Mouse (Mus musculus) c-Kit-negative CD71-positive TER-119-positive erythroid progenitor cells, embryonic 14.5 days (primary cell): ENCODE results near the gene Ankdd1a.
A peak's percentile ranks its signal among the peaks of the same experiment; 100 is the strongest.

Experiments used
- DNase-seq: peaks from one replicate; pipeline ENCODE4 v3.0.0-alpha.2; 2013; ENCODE audit warnings: low read depth, low spot score

Ankdd1a gene

DNA sequence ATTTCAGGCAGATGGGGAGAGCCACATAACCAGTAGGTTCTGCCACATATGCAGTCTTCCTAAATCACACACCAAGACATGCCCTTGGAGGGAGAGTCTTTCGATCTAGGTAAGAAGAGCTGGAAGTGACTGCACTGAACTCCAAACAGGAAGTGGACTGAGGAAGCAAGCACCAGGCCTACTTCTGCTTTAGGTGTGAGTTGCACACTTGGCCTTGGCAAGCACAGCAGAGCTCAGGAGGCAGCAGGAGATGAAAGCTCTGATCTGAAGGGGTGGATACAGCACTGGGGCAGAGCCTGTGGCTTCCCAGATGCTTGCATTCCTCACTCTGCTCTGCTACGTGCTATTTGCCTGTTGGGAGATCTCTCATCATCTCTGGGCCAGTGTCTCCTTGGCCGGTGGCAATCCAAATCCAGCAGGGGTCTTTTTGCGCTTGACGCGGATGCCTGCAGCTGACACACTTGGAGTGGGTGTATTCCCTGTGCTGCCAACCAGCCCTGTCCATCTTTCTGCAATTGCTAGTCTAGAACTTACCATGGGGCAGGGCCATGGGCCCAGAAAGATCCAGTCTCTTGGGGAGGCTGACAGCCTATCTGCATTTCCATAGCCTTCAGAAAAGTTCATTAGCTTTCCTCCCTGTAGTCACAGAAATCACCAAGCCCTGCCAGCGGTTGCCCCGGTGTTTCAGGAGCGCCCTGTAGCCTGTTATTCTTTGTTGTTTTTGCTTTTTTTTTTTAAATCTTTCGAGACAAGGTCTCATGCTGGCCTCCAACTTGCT is 25.8 kb upstream of the Ankdd1a start:
- no peak for DNase-seq

DNA sequence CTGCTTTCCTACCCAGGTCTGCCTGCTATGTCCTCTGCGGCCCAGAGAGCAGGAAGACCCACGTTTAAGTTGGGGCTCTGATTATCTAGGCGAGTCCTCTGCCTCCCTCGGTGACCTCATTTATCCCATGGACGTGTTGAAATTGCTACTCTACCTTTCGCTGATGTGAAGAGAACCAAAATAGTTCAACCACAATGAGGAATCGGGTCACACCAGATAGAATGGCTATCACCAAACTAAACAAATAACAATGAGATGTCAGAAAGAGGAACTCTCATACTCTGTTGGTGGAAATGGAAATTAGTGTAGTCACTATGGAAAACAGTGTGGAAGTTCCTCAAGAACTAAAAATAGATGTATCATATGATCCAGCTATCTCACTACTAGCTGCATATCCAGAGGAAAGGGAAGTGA is 22.1 kb upstream of the Ankdd1a start:
- DNase-seq = no peak

DNA sequence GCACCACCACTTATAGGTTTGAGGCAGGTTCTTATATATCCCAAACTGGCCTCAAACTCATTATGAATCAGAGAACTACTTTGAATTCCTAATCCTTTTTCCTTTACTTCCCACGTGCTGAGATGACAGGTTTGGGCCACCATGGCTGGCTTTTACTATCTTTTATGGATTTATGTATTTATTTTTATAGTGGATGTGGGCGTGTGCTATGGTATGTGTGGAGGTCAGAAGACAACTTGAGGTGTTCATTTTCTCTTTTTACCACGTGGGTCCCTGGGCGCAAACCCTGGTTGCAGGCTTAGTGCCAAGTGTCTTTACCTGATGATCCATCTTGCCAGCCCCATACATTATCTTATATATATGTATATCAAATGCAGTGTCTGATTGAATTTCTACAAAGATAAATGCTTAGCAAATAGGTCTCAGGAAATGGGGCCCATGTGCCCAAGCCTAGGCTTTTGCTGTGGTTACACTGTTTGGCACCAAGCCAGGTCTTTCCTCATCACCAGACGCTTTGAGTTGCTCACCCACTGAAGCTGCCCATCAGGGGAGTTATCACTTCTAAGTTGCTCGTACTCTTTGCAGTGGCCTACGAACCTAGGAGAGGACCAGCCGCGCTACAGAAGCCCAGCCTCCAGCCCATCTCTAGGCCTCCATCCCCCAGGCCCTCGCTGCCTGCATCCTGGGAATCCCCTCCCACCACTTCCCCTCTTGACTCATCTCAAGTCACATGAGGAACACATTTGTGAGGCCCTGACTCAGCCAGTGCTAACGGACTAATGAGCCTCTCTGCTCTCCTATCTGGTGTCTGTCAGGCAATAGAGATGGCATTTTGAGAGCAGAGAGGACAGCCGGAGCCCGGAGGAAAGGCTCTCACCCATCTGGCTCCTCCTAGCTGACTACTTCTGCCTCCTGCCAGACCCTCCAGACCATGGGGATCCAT is 21.4 kb upstream of the Ankdd1a start:
- DNase-seq = no peak

DNA sequence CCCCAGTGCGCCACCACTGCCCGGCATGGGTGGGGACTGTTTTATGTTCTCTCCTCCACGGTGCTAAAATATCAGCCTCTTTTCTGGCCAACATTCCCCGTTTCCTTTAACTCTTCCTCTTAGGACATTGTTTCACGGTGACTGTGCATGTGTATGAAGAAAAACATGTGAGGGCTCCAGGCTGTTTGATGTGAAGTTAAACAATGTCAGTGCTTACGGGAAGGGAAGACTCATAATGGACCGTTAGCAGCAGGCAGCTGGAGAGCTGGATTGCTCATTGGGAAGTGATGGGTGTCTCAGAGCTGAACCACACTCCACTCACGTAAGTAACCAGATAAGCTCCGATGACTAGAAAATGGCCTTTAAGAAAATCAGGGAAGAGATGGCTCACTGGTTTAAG is 19.7 kb upstream of the Ankdd1a start:
- no peak for DNase-seq

DNA sequence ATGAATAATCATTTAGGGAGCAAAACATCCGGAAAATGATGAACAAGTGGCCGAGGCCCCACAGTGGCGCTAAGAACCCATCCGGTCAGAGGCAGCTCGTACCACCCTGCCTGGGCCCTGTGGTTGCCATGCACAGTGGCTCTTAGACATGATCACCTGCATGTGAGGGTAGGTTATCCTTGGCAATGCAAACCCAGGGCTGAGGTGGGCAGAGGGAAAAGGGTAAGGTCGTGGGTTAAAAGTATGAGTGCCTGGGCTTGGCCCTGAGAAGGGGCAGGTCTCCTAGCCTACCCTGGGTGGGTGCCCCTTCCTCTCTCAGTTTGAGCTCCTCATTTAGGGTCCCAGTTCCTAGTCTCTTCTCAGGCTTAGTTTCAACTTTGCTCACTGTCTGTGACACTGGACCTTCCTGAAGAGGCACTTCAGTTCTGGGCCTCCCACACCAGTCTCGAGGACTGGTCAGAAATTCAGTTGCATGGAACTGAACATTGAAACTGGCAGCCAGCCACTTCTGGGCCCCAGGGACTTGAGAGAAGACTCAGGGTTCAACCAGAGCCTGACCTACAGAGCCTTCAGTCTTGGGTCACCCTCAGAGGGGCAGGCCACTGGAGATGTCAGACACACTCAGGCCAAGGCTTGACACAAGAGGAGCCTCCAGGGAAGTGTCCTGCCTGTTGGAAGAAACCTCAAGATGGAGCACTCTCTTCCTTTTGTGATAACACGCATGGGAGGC is 18.1 kb upstream of the Ankdd1a start:
- no peak for DNase-seq

DNA sequence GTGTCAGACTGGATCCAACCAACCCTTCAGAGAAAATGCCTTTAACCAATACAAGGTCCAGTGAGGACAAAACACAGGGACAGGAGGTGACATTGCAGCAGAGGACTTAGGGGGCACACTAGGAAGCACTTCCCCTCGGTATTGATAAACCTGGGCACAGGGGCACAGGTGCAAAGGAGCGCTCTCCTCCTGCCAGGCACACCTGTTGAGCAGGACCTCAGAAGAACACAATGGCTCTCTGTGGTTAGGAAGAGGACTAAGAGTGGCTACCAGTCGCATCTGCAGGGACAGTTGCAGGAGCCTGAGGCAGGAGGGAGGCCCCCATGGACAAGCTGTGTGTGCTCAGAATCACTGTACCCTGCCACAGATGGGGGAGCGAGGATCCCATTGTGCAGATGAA is 16.5 kb upstream of the Ankdd1a start:
- DNase-seq = no peak

DNA sequence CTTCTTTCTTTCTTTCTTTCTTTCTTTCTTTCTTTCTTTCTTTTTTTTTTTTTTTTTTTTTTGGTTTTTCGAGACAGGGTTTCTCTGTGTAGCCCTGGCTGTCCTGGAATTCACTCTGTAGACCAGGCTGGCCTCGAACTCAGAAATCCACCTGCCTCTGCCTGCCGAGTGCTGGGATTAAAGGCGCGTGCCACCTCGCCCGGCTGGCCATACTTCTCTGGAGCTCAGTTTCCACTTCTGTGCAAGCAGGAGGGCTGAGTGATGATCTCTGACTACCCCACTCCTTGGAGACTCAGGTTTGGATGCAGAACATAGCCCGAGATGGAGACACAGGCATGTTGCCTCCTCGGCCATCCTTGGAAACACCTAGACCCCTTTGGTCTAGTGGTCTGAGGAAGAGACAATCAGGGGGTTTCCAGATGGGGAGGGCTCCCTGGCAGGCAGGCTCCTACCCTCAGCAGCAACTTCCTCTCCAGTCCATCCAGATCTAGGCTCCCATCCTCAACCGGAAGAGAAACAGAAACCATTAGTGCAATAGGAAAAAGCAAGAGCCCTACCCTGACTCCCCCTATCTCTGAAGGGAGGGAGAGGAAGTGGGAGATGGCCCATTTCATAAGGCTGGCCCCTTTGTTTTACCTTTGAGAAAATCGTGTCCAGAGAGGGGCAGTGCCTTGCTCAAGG is 15.9 kb upstream of the Ankdd1a start:
- no peak for DNase-seq

DNA sequence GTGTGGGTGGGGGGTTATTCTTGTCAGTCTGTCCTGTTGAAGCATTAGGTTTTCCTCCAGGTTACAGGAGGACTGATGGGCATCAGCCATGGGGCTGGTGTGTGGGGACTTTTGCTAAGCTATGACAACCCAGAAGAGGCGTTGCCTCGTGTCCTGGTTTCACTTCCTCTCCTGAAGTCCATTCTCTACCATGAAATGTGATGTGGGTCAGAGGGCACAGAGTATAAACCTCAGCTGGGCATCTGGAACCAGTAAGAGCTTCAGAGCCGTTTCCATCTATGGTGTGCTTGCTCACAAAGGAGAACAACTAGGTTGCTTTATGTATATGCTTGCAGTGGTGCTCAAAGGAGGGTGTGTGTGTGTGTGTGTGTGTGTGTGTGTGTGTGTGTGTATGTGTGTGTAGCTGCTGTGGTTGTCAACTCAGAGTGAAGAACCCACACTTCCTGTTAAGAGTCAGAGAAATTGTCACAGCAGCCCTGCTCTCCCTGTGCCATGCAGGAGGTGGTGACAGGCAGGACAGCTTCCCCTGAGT is 15.3 kb upstream of the Ankdd1a start:
- no peak for DNase-seq

DNA sequence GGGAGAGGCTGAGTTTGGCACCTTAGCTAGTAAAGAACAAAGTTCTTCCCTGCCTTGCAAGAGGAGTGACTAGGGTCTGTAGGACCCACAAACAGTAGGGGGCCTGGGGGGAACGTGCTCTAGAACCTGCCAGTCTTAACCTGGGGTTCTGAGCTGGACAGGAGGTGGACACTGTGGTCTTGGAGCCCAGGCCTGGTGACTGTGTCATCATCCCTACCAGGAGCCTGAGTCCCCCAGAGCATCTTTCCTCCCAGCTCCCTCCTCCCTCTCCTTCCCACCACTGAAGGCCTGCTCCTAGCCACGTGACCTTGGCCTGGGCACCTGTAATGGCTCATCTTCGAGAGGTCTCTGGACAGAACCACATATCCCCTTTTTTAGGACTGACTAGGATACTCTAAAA is 14.1 kb upstream of the Ankdd1a start:
- no peak for DNase-seq

DNA sequence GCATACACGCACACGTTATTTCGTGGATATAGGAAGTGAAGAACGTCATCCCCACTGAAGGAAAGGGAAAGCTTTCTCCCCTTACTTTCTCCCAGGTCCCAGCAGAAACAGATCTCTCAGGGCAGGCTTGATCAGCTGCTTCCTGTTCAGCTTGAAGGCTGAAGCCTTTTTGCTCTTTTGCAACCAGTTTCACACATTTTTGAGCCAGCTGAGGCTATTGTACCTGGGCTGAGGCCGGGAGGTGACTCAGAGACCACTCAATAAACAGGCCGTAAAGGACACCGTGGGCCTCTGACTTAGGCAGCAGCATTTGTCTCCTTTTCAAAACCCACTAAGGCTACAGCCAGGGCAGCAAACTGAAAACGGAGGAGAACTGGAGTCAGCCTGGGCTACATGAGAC is 13.0 kb upstream of the Ankdd1a start:
- DNase-seq = no peak

DNA sequence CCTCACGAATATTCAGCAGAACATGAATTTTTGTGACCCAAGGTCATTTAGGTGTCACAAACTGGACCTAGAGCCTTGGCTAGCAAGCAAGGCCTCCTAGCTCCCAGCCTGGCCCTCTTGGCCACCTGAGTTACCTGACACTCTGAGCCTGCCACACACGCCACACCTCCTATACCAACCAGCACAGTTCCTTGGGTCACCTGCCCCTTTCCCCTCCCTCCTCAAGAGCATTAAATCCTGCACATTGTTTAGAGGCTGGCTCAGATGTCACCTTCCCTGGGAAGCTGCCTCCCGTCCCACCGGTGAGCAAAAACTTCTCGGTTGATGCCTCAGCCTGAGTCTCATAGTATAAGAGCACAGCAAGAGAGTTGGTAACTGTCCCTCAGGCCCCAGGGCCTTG is 11.3 kb upstream of the Ankdd1a start:
- no peak for DNase-seq

DNA sequence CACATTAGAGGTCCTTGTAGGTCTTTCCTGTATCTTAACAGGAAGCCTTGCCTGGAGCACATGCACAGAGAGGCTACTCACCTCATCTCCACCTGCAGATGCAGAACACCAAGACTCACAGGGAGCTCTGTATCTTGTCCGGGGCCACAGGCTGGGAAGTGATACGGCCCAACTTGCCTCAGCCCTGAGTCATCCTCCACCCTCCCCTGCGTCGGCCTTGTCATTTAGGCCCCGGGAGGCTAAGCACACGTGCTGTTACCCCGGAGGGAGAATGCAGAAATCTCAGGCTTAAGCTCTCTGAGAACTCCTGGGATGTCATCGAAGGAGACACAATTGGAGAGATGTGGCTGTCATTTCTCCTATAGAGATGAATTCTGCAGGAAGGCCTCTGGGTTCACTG is 9.7 kb upstream of the Ankdd1a start:
- peak; percentile 62 for DNase-seq

DNA sequence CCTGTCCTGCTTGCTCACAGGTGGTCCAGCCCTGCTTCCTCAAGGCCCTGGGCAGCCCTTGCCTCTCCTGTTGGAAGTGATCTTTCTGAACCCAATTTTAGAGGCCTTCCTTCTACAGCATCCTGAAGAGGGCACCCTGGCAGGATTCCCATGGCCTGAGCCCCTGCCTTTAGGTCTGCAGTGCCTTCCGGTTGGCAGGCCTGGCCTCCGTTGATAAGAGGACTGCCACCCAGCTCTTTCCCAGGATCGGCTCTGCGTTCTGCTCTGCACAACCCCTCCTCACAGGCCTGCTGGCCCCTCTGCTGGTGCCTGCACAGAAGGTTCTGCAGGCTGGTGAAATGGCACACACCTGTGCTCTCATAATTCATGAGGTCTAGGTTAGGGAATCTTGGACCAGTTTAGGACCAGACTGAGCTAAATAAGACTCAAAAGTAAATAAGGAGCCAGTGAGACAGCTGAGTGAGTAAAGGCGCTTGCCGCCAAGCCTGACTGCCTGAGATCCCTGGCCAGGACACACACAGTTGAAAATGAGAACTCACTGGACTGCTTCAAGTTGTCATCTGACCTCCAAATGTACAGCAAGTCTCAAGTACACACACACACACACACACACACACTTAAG is 8.5 kb upstream of the Ankdd1a start:
- peak; percentile 57 for DNase-seq

DNA sequence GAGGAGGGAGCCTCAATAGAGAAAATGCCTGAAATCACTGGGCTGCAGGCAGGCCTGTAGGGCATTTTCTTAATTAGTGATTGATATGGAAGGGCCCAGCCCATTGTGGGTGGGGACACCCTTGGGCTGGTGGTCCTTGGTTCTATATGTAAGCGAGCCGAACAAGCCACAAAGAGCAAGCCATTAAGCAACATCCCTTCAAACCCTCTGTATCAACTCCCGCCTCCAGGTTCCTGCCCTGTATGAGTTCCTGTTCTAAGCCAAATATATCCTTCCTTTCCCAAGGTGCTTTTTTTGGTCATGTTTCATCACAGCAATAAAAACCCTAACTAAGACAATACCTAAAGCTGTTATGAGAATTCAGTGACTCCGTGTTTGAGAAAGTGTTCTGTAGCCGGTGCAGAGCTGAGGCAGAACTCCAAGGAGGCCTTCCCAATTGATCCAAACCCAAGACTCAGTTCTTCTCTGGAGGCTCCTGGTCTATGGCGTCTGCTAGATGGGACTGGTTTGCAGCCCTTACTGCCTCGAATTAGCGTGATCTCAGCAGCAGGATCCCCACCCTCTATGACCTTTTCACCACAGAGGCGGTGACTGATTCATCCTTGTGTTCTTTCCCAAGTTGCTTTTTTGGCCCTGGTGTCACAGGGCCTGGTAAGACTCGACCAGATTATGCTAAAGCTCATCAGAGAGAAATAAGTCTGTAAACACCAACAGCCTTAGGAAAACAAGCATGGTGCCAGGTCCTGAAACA is 5.6 kb upstream of the Ankdd1a start:
- DNase-seq = no peak

DNA sequence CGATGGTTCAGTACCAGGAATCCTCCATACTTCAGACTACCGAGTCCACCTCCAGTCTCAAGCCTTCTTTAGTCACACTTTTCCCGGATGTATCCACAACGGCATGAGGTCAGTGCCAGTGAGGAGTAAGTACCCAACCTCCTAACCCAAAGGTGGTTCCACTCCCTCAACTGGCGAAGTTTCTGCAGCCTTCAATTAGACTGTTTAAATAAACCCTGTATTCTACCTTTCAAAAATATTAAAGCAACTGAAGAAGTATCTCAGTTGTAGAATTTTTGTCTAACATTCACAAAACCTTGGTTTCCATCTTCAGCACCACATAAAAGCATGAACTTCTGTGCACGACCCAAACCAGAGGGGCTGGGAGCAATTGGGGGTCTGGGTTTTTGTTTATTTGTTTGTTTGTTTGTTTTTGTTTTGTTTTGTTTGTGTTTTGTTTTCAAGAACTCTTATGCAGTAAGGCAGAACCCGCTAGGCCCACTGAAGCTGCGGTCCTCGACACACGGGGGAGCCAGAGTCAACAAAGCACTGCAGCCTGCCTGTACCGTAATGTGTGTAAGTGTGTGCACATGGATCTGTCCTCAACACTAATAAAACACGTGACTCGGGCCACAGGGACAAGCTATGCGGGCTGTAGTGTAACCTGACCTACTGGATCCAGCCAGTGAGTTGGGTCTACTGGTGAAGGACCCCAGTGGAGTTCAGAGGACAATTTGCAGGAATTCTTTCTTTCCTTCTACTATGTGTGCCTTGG is 3.8 kb upstream of the Ankdd1a start:
- DNase-seq = peak; percentile 58

DNA sequence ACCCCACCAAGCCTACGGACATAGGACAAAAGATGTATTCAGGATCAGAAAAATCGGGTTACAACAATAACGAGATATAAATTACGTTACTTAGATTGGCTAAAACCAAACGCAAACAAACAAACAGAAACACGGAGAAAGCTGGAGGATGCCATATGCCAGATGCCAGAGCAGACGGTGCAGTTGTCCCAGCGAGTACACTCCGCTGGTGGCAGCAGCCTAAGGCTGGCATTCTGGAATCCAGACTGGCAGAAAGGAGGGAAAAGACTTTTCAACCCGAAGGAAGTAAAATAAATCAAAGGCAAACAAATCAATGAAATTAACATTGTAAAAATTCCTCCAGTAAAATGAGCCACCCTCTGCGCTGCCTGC is 498 bp upstream of the Ankdd1a start:
- DNase-seq = no peak

DNA sequence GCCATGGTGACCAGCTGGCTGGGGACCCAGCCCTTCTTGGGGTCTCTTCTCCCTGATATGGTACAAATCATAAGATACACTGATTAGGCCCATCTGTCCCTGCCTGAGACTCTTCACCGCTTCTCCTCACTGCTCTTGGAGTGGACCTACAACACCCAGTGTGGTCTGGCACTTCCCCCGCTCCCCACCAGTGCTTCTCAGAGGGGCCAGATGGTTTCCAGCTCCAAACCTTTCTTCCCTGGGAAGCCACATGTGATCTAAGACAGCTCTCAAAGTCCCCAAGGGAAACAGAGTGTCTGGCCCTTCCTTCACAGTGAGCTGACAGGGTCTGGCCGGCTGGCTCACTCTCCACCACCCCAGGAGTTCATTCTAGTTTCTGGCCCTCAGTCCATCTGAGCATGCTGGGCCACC is 5.1 kb downstream of the Ankdd1a start:
- DNase-seq = no peak

DNA sequence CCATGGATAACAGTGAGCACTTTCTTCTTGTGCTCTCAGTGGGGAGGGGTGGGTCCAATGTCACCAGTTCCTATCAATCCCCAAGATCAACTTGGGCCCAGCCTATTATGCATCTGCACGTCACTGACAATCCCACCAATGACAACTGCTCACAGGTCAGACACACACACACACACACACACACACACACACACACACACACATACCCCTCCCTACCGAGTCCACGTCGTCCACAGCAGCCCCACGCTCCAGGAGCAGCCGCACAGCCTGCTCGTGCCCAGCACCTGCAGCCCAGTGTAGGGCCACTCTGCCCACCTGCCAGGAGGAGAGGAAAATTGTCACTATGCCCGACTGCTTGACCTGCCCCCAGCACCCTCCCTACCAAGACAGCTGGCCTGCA is 5.6 kb downstream of the Ankdd1a start:
- no peak for DNase-seq

DNA sequence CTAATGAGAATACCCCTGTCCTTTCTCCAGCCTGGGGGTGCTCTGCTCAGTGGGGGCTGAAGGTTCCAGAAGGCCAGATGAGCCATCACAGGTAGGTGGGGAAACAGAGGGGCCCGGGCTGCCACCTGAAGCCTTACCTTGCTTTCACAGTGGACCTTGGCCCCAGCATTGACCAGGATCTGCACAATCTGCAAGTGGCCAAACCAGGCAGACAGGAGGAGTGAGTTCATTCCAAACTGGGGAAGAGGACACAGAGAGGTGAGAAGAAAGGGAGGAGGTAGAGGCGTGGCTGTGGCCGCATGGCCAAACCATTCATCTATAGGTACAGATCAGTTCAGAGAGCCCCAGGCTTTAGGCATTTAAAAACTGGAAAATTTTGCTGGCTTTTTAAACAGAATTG is 7.5 kb downstream of the Ankdd1a start:
- no peak for DNase-seq

DNA sequence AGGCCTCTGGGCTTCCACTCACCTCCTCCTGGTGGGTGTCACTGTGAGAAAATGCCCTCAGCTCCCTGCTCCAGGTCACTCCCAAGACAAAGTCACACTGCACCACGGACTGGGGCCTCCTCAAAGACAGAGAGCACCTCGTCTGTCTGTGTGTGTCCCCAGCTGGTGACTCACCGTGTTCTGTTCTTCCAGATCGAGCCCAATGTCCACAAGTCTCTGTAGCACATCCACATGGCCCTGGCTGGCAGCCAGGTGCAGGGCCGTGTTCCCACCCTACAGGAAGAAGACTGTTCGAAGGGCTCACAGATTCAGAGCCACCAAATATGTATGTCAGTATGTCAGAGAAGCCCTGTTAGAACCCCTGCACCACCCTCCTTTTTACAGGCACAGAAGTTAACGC is 11.5 kb downstream of the Ankdd1a start:
- DNase-seq = no peak
